Mouse (Mus musculus): ENCODE measurements around the gene Aaed1. TPM values are rescaled to one million over a fixed set of nuclear protein-coding genes. Genes with fewer than 3 reads are reported as not detected.

The Aaed1 gene
- total RNA-seq (2014; fragmentation: Nextera tagmentation): 20.4 and 26.9 TPM in 2 replicates
- 56.5 and 65.2 TPM in 2 replicates for total RNA-seq (2017)

GRCm38 (mm10) chr13:64312024-64312915 is at the start of gene Aaed1:
TSS of gene Aaed1 (minus strand) at chr13:64312710.
- ATAC-seq (replicated peaks; ENCODE audit: low FRiP score, low TSS enrichment, poor library complexity, severe bottlenecking): peak; percentile 73

DNA sequence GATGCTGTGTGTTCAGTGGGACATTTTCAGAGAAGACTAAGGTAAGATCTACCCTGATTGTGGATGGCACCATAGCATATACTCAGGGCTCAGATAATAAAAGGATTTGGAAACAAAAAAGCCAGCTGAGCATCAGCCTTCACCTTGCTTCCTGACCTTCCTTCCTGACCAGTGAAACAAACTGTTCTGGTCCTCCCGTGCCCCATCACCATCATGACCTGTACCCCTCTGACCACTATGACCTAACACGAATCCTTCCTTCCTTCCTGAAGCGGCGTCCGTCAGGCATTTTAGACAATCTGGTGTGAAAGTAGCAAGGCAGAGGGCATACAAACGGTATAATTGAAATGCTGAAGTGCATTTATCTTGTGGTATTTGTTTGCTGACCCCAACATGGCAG is 49.6 kb upstream of the Aaed1 start:
- ATAC-seq (replicated peaks; ENCODE audit: low FRiP score, low TSS enrichment, poor library complexity, severe bottlenecking): no peak

DNA sequence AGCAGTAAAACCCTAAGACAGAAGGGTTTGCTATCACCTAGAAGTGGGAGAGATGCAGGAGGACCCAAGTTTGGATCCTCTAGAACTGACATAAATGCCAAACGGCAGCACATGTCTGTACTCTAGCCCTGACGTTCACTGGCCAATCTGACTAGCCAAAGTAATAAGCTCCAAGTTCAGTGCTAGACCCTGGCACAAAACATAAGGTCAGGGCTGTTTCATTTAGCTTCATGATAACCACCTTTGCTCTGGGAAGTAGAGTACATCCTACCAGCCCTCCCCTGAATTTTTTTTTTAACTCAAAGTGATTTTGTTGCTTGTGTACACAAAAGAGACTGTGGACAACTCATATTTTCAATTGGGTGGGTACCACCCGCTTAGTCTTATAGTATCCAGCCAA is 48.5 kb upstream of the Aaed1 start:
- no peak for ATAC-seq (replicated peaks; ENCODE audit: low FRiP score, low TSS enrichment, poor library complexity, severe bottlenecking)

DNA sequence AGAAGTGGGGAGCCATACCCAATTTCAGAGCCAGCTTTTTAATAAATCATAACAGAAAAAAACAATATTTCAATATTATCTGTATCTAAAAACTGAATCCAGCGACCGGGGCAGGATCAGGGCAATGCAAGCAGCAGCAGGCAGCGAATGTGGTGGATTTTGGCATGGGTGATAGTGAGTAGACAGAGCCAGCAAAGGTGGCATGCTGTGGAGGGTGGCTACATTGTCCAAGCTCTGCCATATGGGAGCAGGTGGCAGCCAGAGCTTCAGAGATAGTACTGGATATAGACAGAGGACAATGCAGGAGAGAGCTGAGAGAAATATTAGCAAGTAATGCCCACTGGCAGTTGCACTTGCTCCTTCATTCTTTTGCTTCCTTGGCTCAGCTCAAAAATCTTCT is 47.2 kb upstream of the Aaed1 start:
- ATAC-seq (replicated peaks; ENCODE audit: low FRiP score, low TSS enrichment, poor library complexity, severe bottlenecking): no peak

GRCm38 (mm10) chr13:64358476-64358875 is 46.0 kb upstream of the Aaed1 start:
- no peak for ATAC-seq (replicated peaks; ENCODE audit: low FRiP score, low TSS enrichment, poor library complexity, severe bottlenecking)

DNA sequence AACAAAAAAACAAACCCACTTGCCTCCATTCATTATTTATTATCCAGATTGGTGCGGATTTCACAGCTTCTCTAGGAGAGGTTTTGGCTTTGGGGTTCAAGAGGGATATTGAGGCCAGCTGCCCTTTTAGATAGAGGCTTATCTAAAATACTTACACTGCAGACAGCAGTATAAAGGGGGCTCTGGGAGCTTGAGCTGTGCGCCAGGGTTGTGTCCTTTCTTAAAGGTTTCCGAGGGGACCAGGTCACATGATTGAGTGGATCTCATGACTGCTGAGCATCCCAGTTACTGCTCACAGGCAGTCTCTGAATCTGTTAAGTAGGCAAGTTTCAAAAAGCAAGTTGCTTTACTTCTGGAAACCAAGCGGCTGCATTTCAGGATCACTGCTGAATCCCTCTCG is 44.9 kb upstream of the Aaed1 start:
- peak; percentile 57; the same call in 1 of the 2 replicates for ATAC-seq (replicated peaks; ENCODE audit: low FRiP score, low TSS enrichment, poor library complexity, severe bottlenecking)

GRCm38 (mm10) chr13:64349474-64349873 is 37.0 kb upstream of the Aaed1 start:
- ATAC-seq (replicated peaks; ENCODE audit: low FRiP score, low TSS enrichment, poor library complexity, severe bottlenecking): no peak

GRCm38 (mm10) chr13:64344082-64344501 is 31.6 kb upstream of the Aaed1 start:
- ATAC-seq (replicated peaks; ENCODE audit: low FRiP score, low TSS enrichment, poor library complexity, severe bottlenecking): peak; percentile 64

DNA sequence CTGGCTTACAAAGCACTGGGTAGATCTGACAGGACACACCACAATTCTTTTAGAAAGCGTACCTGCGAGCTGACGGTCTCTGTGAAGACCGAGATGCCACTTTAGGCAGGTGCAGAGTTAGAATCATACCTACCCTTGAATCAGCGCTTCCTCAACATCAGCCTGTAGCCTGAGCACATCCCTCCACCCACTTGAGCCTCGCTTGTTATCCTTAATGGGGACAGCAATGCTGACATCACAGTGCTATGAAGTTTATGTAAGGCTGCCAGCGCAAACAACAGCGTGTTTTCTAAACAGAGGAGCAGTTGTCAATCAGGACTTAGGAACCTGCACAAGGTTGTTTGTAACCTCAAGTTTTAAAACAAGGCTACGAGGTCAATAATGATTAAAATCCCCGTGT is 31.1 kb upstream of the Aaed1 start:
- peak; percentile 76 for ATAC-seq (replicated peaks; ENCODE audit: low FRiP score, low TSS enrichment, poor library complexity, severe bottlenecking)

GRCm38 (mm10) chr13:64335546-64336132 is 23.1 kb upstream of the Aaed1 start:
- ATAC-seq (replicated peaks; ENCODE audit: low FRiP score, low TSS enrichment, poor library complexity, severe bottlenecking): no peak

DNA sequence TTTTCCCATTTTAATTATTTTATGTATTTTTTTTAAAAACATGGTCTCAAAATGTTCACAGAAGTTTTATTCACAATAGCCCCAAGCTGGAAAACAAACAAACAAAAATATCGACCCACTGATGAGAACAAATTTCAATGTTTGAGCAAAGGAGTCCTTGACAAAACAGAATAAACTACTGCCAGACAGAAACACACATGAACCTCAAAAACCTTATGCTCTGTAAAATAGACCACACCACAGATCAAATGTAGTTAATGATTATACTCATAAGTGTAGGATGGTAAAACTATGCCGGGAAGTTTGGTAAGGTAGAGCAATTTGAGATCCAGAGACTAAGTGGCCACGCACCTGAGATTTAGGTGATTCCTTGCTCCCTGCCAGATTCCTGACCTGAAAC is 20.6 kb upstream of the Aaed1 start:
- ATAC-seq (replicated peaks; ENCODE audit: low FRiP score, low TSS enrichment, poor library complexity, severe bottlenecking): no peak

- ATAC-seq (replicated peaks; ENCODE audit: low FRiP score, low TSS enrichment, poor library complexity, severe bottlenecking): no peak
Measured at GRCm38 (mm10) chr13:64332321-64332720, 19.8 kb upstream of the Aaed1 start.

DNA sequence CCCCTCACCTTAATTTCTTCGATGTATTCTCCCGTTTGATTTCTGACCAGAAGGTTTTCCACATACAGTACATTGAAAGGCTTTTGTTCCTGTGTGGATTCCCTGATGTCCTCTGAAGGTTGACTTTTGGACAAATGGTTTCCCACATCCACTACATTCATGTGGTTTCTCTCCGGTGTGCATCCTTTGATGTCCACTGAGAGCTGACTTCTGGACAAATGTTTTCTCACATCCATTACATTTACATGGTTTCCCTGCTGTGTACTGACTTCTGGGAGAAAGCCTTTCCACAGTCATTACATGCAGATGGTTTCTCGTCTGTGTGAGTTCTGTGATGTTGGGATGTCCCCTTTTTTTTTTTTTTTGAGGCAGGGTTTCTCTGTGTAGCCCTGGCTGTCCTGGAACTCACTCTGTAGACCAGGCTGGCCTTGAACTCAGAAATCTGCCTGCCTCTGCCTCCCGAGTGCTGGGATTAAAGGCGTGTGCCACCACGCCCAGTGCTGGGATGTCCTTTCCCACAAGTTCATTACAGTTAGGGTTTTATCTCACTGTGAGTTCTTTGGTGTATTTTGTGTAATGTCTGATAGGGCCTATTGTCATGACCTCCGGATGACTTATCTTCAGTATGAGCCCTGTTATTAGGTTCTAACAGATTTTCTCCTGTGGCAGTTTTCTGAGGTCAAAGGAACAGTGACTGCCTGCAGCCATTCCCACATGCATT is 10.2 kb upstream of the Aaed1 start:
- ATAC-seq (replicated peaks; ENCODE audit: low FRiP score, low TSS enrichment, poor library complexity, severe bottlenecking): peak; percentile 56; the same call in 1 of the 2 replicates

DNA sequence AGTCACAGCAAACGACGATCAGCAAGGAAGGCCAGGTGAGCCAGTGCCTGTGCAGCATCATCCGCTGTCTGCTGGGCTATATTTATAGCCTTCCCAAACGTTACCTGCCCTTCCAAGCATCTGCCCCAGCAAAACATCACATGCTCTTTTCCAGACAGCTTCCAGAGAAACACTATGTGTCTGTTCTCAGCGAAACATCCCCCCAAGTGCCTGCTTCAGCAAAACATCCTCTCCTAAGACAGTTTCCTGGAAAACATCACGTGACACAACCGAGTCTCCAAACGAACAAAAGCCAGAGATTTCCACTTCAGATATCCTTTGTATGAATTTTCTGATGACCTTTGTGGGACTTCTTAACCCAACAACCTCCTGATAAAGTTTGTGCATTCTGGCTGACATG is 7.8 kb upstream of the Aaed1 start:
- ATAC-seq (replicated peaks; ENCODE audit: low FRiP score, low TSS enrichment, poor library complexity, severe bottlenecking): no peak

GRCm38 (mm10) chr13:64319782-64320181 is 7.3 kb upstream of the Aaed1 start:
- ATAC-seq (replicated peaks; ENCODE audit: low FRiP score, low TSS enrichment, poor library complexity, severe bottlenecking): no peak

GRCm38 (mm10) chr13:64318355-64318754 is 5.8 kb upstream of the Aaed1 start:
- no peak for ATAC-seq (replicated peaks; ENCODE audit: low FRiP score, low TSS enrichment, poor library complexity, severe bottlenecking)

- ATAC-seq (replicated peaks; ENCODE audit: low FRiP score, low TSS enrichment, poor library complexity, severe bottlenecking): peak; percentile 41; the same call in 1 of the 2 replicates
Measured at GRCm38 (mm10) chr13:64315483-64316050, 3.1 kb upstream of the Aaed1 start.

DNA sequence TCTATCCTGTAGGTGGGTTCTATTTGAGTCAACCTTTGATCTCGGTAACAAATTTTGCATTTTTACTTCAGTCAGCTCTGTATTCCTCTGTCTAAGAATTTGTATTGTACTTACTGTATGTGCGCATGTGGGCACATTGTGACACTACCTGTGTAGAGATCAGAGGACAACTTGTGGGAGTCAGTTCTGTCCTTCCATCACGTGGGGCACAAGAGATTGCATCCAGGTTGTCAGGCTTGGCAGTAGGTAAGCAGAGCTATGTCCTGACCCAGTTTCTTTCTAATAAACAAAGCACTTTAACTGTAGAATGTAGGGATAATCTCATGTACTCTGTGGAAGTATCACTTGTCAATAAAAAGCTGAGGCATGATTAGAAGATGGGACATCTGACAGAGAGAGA is 1.5 kb upstream of the Aaed1 start:
- ATAC-seq (replicated peaks; ENCODE audit: low FRiP score, low TSS enrichment, poor library complexity, severe bottlenecking): no peak

DNA sequence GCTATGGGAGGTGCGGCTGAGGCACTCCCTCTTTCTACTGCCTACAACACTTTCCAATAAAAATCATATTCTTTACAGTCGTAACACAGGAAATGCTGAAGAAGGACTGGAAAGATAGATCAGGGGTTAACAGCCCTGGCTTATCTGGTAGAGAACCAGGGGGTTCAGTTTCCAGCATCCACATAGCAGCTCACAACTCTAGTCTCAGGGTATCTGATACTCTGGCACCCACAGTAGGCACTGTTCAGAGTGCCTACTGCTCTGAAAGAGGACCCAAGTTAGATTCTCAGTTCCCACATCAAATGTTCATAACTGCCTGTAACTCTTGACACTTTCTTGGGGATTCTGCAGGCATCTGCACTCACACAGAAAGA is 393 bp upstream of the Aaed1 start:
- peak; percentile 46 for ATAC-seq (replicated peaks; ENCODE audit: low FRiP score, low TSS enrichment, poor library complexity, severe bottlenecking)

GRCm38 (mm10) chr13:64311266-64311665 is 1.2 kb downstream of the Aaed1 start:
- no peak for ATAC-seq (replicated peaks; ENCODE audit: low FRiP score, low TSS enrichment, poor library complexity, severe bottlenecking)

All from megakaryocyte-erythroid progenitor cell, adult 5-6 weeks (primary cell).